Mouse (Mus musculus) inflammation-experienced regulatory T-cells (primary cell): Measurements from ENCODE around the gene Gm20662. TPM values are rescaled to one million over a fixed set of nuclear protein-coding genes. Genes with fewer than 3 reads are reported as not detected.

ENCODE experiments used
- polyA plus RNA-seq, 2 experiments: library from polyadenylated mRNA; unstranded; fragments of 100-300 nt; shearing (Covaris generic); gene quantifications; one replicate each; pipeline ENCODE4 v1.2.1; 2017

The Gm20662 gene
- not detected for polyA plus RNA-seq

DNA sequence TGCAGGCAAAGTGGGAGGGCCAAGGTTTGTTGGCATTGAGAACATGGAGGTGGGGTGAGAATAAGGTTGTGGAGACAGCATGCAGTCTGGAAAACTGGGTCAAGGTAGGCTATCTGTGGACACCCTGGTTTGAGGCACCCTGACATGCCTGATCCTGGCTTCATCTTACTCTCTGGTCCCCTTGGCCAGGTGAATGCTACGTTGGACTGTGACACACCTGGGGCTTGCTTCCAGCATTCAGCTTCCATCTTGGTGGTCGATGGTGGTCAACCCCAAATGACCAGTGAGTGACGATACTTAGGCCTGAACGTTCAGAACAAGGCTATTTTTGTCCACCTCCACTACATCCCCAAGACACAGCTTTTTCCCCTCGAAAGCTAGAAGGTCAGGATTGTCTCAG, at the start of gene Gm20662:
Gene Gm20662 (plus strand): TSS at position 301 of the 400 bp plus-strand sequence.

DNA sequence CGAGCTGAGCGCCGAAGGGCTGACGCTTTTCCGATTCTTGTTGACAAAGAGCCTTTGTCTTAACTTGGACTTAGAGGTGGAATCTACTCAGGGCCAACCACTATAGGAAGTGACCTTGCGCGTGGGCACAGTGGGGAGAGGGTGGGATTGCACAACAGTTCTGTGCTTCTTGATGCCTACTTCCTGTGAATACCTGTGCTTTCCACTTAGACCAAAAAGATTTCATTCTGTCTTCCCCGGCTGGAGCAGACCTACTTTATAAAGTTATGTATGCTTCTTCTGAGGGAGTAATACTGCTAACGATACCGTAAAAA, 46.3 kb upstream of the Gm20662 start, which contains the start of gene Traip:
Gene Traip (plus strand): TSS at position 215 of the 314 bp plus-strand sequence.

DNA sequence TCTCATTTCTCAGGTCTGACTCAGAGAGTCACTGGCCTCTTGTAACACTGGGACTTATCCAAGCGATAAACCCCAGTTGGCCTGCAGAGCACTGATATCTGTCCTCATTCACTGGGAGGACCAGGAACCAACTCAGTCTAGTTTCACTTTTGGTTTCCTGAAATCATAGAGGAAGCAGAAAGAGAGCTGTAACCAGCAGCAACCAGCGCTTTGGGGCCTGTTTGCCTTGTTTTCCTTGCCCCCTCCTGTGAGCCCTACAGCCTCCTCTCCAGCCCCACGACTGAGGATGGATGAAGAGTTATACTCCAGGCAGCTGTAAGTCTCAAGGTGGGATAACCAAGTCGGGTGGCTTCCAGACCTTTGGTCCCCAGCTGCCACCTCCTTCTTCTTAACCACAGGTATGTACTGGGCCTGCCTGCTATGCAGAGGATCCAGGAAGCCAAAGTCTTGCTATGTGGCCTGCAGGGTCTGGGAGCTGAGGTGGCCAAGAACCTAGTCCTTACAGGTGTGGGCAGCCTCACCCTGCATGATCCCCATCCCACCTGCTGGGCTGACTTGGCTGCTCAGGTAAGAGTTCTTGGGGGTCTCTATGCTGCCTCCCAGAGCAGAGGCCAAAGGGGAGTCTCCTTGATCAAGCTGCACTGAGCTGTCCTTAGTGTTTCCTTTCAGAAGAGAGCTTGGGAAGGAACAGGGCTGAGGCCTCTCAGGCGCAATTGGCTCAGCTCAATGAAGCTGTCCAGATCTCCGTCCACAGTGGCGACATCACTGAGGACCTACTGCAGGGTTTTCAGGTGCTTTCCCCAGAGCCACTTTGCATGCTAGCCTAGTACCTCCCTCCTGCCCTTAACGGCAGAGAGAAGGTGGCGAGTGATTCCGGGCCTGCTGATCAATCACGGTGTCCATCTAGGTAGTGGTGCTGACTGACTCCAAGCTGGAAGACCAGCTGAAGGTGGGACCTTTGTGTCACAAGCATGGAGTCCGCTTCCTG, 20.5 kb upstream of the Gm20662 start, which contains the start of gene Uba7:
Gene Uba7 (plus strand): TSS at position 107 of the 988 bp plus-strand sequence.

DNA sequence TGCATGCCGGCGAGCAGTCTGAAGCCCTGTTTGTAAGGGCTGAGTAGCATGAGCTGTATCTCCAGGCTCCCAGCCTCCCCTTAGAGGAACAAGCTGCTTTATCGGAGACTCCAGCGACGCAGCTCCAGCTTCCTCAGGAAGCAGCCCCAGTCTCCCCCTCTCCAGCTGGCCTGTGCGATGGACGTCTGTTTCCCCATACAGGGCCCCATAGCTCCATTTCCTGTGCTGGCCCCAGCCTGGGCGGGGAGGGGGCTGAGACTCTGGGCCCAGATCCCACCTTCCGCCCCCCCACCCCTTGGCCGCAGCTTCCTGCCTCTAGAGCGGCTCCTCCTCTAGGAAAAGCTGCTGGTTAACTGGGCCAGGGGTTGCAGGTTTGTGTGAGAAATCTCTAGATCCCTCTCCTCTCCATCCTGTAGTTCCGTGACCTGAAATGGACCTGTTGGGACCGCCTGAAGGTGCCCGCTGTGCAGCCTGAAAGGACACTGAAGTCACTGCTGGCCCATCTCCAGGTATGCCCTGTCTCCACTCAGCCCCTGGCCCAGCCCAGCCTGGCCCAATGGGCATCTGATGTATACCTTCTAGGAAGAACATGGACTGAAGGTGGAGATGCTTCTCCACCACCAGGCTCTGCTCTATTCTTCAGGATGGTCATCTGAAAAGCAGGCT, 13.3 kb upstream of the Gm20662 start, which contains the start of gene Gm20661:
Gene Gm20661 (plus strand): TSS at position 378 of the 666 bp plus-strand sequence.

DNA sequence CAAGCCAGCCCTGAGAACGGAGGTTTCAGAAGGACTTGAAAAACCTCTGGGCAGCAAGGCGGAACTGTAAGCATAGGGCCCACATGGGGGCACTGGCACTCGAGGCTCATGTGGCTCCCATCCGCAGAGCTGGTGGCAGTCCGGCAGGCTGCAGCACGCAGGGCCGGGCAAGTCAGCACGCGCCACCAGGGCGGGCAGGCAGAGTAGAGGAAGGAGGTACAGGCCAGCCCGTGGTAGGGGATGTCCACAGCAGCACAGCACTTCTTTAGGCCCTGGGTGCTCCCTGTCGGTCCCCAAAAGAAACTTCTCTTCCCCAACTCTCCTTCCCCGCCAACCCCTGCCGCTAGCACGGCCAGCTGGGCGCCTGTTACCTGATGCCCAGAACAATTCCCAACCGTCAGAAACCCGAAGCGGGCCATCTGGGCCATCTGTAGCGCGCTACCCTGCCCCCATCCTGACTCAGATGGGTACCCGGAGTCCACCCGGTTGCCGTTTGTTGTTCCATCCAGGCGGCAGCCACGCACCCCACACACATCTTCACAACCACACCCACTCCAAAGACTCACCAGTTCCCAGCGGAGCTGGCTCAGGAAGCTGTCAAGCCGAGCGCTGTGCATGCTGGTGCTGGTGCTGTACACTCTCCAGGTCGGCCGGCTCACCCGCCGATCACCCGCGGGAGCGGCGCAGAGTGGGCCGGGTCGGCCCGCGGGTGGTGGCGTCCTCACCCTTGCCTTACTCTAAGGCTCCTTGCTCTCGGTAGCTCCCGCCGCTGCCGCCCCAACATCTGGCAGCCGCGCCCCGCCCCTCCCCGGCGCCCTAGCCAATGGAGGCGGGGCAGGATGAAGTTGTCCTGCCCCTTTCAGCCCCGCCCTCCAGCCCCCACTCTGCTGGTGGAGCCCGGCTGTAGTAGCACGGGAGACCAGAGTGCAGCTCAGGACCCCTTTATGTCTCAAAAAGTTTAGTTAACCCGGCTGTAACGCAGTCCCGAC, 10.7 kb upstream of the Gm20662 start, which contains the start of gene Inka1:
Gene Inka1 (minus strand): TSS at position 749 of the 989 bp plus-strand sequence.

DNA sequence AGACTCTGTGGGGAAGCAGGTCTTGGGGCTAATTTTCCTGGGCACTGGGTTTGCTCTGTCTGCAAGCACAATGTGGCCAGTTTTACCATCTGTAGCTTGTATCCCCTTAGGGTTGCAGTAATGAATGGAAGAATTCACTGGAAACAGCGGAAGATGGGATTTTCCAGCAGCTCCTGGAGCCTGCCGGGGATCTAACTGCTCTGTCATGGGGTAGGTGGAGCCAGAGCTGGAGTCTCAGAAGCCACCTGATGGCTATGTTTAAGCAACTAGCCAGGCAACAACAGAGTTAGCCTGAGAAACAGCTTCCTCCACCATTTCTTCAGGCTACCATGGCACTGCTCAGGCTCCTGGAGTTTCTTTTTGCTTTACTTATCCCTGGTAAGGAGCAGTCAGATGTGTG, 4.0 kb upstream of the Gm20662 start, which contains the start of gene Cdhr4:
Gene Cdhr4 (plus strand): TSS at position 301 of the 400 bp plus-strand sequence.

DNA sequence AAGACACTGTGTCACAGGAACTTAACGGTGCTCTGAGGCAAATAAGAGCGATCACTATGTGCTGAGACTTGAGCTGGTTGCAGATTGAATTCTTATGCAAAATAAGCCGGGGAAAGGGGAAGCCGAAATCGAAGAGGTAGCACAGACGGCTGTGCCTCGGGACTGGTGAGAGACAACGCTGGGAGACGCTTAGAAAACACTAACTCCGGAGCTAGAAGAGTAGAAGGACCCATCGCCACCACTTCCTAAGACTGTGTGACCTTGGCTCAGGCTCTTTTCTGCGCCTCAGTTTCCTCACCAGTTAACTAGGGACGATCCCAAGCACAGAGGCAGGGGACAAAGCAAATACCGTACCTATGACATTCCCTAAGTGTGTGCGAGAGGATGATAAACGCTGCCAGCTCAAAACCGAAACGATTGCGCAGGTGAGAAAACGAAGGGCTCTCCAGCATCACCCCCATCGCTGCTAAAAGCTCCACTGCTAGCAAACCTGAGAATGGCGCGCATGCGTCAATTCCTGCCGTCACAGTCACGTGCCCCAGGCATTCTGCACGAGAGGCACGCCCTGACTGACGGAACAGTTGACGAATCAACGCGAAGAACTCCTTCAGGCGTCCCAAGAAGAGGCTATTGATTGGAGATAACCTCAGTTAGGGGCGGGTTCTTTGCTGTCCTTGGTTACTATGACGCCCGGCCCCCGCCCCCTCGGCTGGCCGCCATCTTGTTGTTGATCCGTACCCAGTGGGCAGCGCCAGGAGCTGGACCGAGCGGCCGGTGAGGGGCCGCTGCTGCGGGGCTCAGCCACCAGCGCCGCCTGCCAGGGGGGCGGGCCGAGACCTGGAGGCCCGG, 6.0 kb downstream of the Gm20662 start, which contains the start of gene Ip6k1:
Gene Ip6k1 (plus strand): TSS at position 580 of the 849 bp plus-strand sequence.

DNA sequence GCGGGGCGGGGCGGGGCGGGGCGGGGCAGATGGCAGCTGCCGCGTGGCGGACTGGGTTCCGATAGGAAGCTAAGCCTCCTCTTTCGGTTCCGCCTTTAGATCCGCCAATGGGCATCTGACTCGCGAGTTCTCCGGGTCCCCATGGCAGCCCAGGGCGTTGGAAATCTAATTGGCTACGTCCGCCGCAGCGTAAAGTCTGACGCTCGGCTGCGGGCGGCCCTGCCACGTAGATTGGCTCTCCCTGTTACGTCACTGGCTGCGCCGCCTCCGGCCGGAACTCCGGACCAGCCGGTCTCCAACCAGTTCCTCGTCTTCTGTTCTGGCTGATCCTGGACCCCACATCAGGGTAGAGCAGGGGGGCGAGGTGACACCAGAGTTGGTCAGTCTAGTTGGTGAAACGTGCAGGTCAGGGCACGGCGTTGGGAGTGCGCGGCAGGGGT, 52.9 kb downstream of the Gm20662 start, which contains the start of gene Gmppb:
Gene Gmppb (plus strand): TSS at position 227 of the 440 bp plus-strand sequence.

DNA sequence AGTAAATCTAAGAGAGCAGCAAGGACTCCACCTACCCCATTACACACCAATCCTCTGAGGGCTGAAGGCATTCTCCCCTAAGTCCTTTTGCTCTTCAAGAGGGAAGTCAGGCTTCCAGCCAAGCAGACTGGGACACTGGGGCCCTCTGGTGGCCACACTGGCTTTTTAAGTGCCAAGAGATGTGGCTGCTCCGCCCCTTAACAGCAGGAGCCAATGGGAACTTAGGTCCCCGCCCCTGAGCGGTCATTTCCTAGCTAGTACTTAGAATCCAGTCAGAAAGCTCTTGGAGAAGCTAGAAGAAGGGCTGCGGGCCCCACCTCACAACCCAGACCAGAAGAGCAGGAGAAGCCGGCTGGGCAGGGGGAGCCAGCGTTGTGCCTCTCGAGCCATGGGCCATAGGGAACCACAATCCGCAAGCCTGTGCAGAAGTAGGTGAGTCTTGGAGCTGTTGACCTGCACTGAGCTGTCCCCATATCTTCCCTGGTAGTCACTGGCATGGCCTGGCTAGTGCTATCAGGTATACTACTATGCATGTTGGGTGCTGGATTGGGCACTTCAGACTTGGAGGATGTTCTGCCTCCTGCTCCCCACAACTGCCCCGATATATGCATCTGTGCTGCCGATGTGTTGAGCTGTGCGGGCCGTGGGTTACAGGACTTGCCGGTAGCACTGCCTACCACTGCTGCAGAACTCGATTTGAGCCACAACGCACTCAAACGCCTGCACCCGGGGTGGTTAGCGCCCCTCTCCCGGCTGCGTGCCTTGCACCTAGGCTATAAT, 56.9 kb downstream of the Gm20662 start, which contains the start of gene Amigo3:
Gene Amigo3 (plus strand): TSS at position 275 of the 780 bp plus-strand sequence.

DNA sequence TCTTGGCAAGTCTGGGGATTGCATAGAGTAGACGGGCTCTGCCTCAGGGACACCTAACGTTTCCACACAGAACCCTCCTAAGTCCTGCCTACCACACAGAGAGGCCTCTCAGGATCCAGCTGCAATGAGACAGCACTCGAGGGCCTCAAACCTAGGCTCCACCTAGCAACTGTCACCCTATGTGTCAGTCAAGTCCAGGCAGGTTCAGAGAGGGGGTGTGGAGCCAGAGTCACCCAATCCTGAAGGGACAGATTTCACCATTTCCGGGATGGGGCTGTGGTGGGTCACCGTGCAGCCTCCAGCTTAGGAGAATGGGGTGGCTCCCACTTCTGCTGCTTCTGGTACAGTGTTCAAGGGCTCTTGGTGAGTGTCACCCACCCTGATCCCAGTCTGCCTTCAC, 84.0 kb downstream of the Gm20662 start, which contains the start of gene Mst1:
Gene Mst1 (plus strand): TSS at position 269 of the 400 bp plus-strand sequence.

DNA sequence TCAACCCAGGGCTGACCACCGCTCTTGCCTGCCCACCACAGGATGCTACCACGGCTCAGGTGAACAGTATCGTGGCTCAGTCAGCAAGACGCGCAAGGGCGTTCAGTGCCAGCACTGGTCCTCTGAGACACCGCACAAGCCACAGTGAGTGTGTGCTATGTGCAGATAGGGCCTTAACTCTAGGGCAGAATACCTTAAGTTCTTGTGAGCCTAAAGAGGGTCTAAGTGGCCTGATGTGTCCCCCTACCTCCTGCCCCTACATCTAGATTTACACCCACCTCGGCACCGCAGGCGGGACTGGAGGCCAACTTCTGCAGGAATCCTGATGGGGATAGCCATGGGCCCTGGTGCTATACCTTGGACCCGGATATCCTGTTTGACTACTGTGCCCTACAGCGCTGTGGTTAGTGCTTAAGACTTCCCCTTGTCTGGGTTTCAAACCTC, 86.9 kb downstream of the Gm20662 start, which contains the start of gene Rnf123:
Gene Rnf123 (minus strand): TSS at position 359 of the 444 bp plus-strand sequence.

DNA sequence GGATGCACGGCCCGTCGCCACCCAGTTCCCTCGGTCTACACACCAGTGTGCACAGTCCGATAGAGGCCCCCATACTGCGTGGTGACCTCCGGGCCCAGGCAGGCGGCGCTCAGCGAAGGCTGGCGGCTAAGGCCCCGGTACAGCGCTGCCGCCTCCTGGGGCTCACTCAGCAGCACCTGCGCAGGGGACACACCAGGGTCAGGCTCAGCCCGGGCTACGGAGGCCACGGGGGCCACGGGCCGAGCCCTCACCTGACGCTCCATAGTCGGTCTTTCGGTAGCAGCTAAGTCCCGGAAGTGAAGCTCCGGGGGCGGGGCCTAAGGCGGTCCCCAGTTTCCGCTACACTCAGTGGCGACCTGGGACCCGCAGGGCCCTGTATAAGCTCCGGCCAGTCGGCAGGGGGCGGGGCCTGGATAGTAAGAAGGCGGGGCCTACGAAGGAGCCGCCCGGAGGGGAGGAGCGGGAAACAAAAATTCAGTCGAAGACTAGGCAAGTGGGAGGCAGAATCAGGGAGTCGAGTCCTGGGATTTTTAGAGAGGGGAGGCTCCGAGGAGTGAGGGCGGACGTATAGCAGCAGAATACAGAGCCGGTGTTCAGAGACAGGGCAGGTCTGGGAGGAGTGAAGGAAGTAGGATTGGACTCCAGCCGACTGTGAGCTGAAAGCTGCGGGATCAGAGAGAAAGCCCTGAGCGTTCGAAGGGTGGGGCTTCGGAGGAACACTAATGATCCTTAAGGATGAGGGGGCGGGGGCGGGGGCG, 98.2 kb downstream of the Gm20662 start, which contains the start of gene Apeh:
Gene Apeh (minus strand): TSS at position 423 of the 758 bp plus-strand sequence.

Other genes with a start within 250 kb of the Gm20662 start
- gene Rbm5, start 225.4 kb upstream of the Gm20662 start, polyA plus RNA-seq = 100 to 1,000 TPM; 287 to 306 TPM
- gene Rbm6, start 123.1 kb upstream of the Gm20662 start, polyA plus RNA-seq = 100 to 1,000 TPM in 1 of 2 experiments, 10 to 100 TPM in 1; 94.7 to 118 TPM
- 10 to 100 TPM; 22.2 to 26.6 TPM for gene Mon1a, start 108.2 kb upstream of the Gm20662 start, polyA plus RNA-seq
- gene Mst1r, start 89.5 kb upstream of the Gm20662 start, polyA plus RNA-seq = 1 to 10 TPM in 1 of 2 experiments, under 1 TPM in 1; 0.17 to 3.5 TPM
- gene Actl11, start 67.9 kb upstream of the Gm20662 start, polyA plus RNA-seq = not detected
- 1 to 10 TPM in 1 of 2 experiments, under 1 TPM in 1; 0.12 to 2.5 TPM for gene Camkv, start 60.7 kb upstream of the Gm20662 start, polyA plus RNA-seq
- 1 to 10 TPM; 3.8 to 8.5 TPM for gene Traip, start 46.2 kb upstream of the Gm20662 start, polyA plus RNA-seq
- 100 to 1,000 TPM; 252 to 291 TPM for gene Uba7, start 20.8 kb upstream of the Gm20662 start, polyA plus RNA-seq
- under 1 TPM in 1 of 2 experiments, not detected in 1; 0.14 TPM for gene Gm20661, start 13.3 kb upstream of the Gm20662 start, polyA plus RNA-seq
- 1 to 10 TPM in 1 of 2 experiments, under 1 TPM in 1; 0.25 to 1.5 TPM for gene Inka1, start 10.5 kb upstream of the Gm20662 start, polyA plus RNA-seq
- under 1 TPM; 0.06 to 0.82 TPM for gene Cdhr4, start 3.9 kb upstream of the Gm20662 start, polyA plus RNA-seq
- gene Ip6k1, start 6.2 kb downstream of the Gm20662 start, polyA plus RNA-seq = 100 to 1,000 TPM; 118 to 147 TPM
- 10 to 100 TPM; 28.8 to 32.0 TPM for gene Gmppb, start 52.9 kb downstream of the Gm20662 start, polyA plus RNA-seq
- gene Amigo3, start 56.8 kb downstream of the Gm20662 start, polyA plus RNA-seq = 1 to 10 TPM in 1 of 2 experiments, under 1 TPM in 1; 0.91 to 3.9 TPM
- 1 to 10 TPM; 2.0 to 3.1 TPM for gene Mst1, start 84.1 kb downstream of the Gm20662 start, polyA plus RNA-seq
- gene Rnf123, start 87.0 kb downstream of the Gm20662 start, polyA plus RNA-seq = 100 to 1,000 TPM; 114 to 160 TPM
- gene Apeh, start 98.3 kb downstream of the Gm20662 start, polyA plus RNA-seq = 100 to 1,000 TPM; 122 to 135 TPM
- gene Bsn, start 194.0 kb downstream of the Gm20662 start, polyA plus RNA-seq = under 1 TPM; 0.51 to 0.62 TPM